Mouse (Mus musculus) bone marrow macrophage, adult 2 months (primary cell): Measurements from ENCODE around the gene Apbb2.

Experiments
- CTCF ChIP-seq: IDR thresholded peaks from 2 replicates; pipeline ENCODE4 v1.5.1; 2012; ENCODE audit warnings: low read depth, mild to moderate bottlenecking, low read length, moderate library complexity
- POLR2A ChIP-seq: IDR thresholded peaks from 2 replicates; pipeline ENCODE4 v1.6.1; 2012; ENCODE audit warnings: mild to moderate bottlenecking, low read depth, low read length, borderline replicate concordance

GRCm38 (mm10) chr5:66390567-66390966 is 228.0 kb downstream of the Apbb2 start:
- TF ChIP-seq CTCF (no peak), POLR2A (no peak)
